Mouse (Mus musculus) gastrocnemius, adult 2 months (tissue): ENCODE results near the gene Mroh8. TPM values are rescaled to one million over a fixed set of nuclear protein-coding genes. Genes with fewer than 3 reads are reported as not detected.
"Not testable (repeated sequence)": the region's sequence is repeated elsewhere in the genome, so short reads cannot be mapped to it uniquely, and the experiment has no call there.

Experiments used
- DNase-seq: peaks from one replicate; pipeline ENCODE4 v3.0.0; 2022
- H3K27ac ChIP-seq: fragments of 200-600 bp; 2 replicates; pipeline ENCODE4 v1.8.1; 2022; ENCODE audit warnings: mild to moderate bottlenecking
- H3K4me3 ChIP-seq: fragments of 200-600 bp; 2 replicates; pipeline ENCODE4 v1.8.1; 2022; ENCODE audit warnings: mild to moderate bottlenecking, moderate library complexity
- CTCF ChIP-seq: fragments of 200-600 bp; IDR thresholded peaks from 2 replicates; pipeline ENCODE4 v1.8.1; 2022; ENCODE audit warnings: antibody characterized with exemption, mild to moderate bottlenecking, moderate library complexity
- intact Hi-C: fragments of 180-260 bp; cut with DNase I; formaldehyde crosslinking; loops from one replicate; pipeline ENCODE4 v1.15.1; 2025
- total RNA-seq, 2 experiments: library from RNA; stranded (reverse); gene quantifications; 2 replicates each; pipeline ENCODE4 v1.2.3; 2021

The Mroh8 gene
- total RNA-seq, 2 experiments from 2014 or later = 0.46 to 1.1 TPM

DNA sequence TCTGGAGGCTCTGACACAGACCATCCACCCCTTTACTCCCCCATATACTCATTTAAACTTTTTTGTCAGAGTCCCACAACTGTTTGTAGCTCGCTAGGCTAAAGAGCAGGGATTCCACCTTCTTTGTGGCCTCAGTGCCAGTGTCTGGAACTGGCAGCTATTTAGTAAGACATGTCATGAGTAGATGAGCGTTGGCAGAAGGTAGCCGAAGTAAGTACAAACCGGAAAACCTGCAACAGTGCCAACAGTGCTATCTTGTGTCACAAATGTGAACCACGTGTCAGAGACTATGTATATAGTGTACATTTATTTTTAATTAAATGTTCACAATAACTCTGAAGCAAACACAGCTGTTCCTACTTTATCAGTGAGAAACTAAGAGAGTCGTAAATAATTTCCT, 15.5 kb downstream of the Mroh8 start:
- intact Hi-C loops = loop anchor here (5.0 kb wide), 1 partner anchor 137 kb away; no protein-coding TSS in a partner anchor
- no peak for TF ChIP-seq CTCF
- DNase-seq = no peak
- Histone ChIP-seq H3K4me3 (no peak overlapping the region), H3K27ac (no peak overlapping the region)

DNA sequence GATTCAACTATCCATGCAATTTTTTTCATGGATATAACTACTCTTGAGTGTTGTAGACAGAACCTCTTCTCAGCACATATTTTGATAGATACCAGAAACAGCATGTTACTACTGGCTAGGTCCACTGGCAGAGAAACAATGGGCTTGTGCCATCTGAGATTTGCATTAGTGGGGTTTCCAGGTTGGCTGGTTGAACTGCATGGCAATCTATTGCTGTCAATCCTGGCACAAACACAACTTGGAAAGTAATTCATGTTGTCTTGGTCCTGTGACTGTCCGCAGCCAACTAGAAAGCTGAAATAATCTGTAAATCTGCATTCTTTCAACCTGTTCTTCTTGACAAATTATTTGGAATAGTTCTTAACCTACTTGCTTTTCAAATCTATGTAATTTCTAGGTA, 16.2 kb downstream of the Mroh8 start:
- Histone ChIP-seq H3K27ac (no peak overlapping the region), H3K4me3 (no peak overlapping the region)
- no peak for TF ChIP-seq CTCF
- no peak for DNase-seq
- intact Hi-C loops = loop anchor here (5.0 kb wide), 1 partner anchor 136 kb away; no protein-coding TSS in a partner anchor

DNA sequence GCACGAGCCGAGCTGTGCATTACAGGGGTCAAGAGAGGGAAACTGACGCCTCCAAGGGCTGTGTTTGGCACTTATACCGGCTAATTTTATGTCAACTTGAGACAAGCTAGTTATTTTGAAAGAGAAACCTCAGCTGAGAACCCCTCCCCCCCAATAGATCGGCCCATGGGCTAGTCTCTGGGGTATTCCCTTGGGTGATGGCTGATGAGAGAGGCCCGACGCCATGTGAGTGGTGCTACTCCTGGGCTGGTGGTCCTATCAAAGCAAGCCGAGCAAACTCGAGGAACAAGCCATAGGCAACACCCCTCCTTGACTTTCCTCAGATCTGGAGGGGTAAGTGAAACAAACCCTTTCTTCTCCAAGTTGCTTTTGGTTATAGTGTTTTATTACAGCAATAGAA, 16.8 kb downstream of the Mroh8 start:
- Histone ChIP-seq H3K4me3 (no peak overlapping the region), H3K27ac (no peak overlapping the region)
- TF ChIP-seq CTCF = no peak
- DNase-seq = no peak
- intact Hi-C loops = loop anchor here (5.0 kb wide), 1 partner anchor 135 kb away; no protein-coding TSS in a partner anchor

DNA sequence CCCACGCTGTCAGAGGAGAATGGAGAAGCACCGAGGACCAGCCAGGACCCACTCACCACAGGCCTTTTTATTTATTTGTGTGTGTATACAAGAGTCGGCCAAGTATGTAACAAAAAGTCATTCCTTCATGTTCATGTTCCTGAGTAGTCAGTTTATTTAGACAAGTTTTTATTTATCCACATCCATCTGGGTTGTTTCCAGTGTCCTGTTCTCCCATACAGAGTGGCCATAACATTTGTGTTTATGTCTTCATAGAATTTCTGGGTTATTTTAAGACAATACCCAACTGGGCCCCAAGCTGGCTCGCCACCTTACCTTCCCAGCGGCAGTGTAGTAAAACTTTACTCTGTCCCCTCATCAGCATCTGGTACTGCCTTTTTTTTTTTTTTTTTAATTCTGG, 17.4 kb downstream of the Mroh8 start:
- no peak overlapping the region for H3K4me3 ChIP-seq
- TF ChIP-seq CTCF = no peak
- no peak for DNase-seq
- H3K27ac ChIP-seq = no peak overlapping the region
- intact Hi-C loops = loop anchor here (5.0 kb wide), 1 partner anchor 135 kb away; no protein-coding TSS in a partner anchor

DNA sequence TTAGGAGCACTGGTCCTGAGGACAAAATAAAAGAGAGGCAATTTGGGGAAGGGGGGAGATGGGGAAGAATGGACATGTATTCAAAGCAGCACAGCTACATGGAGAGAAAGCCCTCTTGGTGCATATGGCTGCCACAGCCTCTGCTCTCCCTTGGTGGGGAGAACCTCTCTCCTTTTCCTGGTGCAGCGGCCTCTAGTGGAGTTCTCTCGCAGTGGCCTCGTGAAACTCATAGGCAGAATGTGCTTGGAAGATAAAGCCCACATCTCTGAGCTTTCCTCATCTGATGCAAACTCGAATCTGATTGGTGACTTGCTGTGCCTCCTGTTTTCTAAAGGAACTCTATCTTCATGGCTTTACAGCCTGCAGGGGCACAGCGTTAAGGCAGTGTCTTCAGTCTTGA, 19.6 kb downstream of the Mroh8 start:
- TF ChIP-seq CTCF = peak; percentile 82
- DNase-seq = peak; percentile 68
- intact Hi-C loops = loop anchor here (5.0 kb wide), 1 partner anchor 132 kb away; no protein-coding TSS in a partner anchor

DNA sequence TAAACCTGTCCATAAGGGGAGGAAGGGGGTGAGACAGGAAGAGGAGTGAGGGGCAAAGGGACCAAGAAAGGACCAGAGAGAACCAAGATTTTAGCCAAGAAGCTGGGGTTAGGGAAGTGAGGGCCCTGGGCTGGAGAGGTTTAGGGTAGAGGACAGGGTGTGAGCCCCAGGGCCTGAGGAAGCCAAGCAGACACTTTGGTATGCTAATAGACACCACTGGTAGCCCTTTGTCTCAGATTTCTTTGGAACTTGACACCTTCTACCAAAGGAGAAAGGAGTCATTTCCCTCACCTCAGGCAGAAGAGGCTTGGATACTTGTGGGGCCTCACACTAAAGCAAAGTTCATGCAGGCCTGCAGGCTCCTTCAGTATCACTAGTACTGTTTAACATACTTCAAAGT, 31.2 kb downstream of the Mroh8 start:
- Histone ChIP-seq H3K27ac (no peak overlapping the region), H3K4me3 (no peak overlapping the region)
- intact Hi-C loops = no loop called here
- TF ChIP-seq CTCF = no peak
- no peak for DNase-seq

More for the DNA sequence above, 19.6 kb downstream of the Mroh8 start:
- H3K4me3 ChIP-seq = no peak overlapping the region
- no peak overlapping the region for H3K27ac ChIP-seq

DNA sequence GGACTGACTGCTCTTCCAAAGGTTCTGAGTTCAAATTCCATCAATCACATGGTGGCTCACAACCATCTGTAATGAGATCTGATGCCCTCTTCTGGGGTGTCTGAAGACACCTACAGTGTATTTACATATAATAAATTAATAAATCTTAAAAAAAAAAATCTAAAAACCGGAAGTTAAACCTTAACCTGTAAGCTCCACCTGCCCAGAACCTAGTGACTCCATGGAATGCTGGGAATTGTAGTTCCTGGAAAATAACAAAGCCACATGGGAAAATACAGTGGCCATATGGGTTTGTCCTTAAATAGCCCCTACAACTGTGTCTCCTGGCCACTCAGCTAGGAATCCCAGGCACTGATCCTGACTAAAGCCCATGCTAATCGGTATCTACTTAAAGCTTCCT, 33.7 kb downstream of the Mroh8 start:
- TF ChIP-seq CTCF = no peak
- DNase-seq = no peak
- intact Hi-C loops = no loop called here
- no peak overlapping the region for H3K4me3 ChIP-seq
- H3K27ac ChIP-seq = no peak overlapping the region

DNA sequence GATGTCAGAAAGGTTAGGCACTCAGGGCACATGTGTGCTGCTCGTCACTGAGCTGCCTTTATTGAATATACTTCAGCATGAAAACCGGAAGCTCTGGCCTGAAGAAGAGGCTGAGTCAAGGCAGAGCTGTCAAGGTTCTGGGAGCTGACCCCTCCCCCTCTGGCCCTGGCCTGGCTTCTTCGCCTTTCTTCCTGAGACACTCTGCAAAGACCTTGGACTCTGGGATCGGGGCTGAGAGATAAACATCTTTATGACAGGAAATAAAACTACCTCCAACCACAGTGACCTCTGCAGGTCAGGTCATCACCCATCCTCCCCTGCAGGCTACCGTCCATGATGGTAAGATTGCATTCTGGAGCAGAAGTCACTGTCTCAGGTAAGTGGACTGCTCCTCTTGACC, 34.3 kb downstream of the Mroh8 start:
- intact Hi-C loops = no loop called here
- no peak for TF ChIP-seq CTCF
- no peak for DNase-seq
- no peak overlapping the region for H3K4me3 ChIP-seq
- no peak overlapping the region for H3K27ac ChIP-seq

DNA sequence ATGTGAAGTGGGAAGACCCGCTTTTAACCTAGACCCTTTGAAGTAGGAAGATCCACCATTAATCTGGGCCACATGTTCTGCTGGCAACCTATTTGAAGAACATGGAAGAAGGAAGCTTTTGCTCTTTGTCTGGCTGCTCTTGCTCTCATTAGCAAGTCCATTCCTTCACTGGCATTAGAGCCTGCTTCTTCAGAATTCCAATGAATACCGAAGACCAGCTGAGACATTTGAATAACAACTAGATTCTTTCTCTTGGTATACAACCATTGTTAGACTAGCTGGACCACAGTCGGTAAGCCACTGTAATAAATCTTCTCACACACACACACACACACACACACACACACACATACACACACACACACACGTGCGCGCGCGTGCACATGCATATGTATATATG, 43.4 kb downstream of the Mroh8 start:
- Histone ChIP-seq H3K4me3 (no peak overlapping the region), H3K27ac (no peak overlapping the region)
- no peak for TF ChIP-seq CTCF
- DNase-seq = no peak
- intact Hi-C loops = no loop called here

DNA sequence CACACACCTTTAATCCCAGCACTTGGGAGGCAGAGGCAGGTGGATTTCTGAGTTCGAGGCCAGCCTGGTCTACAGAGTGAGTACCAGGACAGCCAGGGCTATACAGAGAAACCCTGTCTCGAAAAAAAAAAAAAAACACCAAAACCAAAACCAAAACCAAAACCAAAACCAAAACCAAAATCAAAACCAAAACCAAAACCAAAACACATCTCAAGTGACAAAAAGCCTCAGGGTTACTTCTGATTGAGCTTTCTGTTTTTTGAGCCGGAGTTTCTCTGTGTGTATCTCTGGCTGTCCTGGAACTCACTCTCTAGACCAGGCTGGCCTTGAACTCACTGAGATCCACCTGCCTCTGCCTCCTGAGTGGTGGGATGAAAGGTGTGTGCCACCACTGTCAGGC, 57.4 kb downstream of the Mroh8 start:
- DNase-seq, H3K4me3 ChIP-seq, H3K27ac ChIP-seq, intact Hi-C loops: not testable (repeated sequence)

DNA sequence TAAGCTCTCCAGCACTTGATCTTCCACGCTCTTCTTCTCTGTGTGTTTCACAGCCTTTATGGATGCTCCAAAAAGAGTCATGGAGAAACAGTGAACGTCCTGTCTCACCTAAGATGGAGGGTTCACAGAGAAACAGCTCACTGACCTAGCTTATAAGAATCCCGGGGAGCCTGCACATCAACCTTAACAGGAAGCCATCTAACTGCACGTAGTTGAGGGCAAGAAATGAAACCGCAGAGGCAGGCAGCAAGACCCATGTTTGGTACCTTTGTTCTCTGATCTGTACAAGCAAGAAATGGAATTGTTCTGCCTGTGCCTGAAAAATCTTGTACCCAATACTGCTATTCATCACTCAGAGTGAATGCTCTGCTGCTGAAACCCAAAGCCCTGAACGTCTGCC, 59.2 kb downstream of the Mroh8 start:
- no peak for DNase-seq
- intact Hi-C loops = no loop called here
- H3K27ac ChIP-seq = no peak overlapping the region
- no peak for TF ChIP-seq CTCF
- no peak overlapping the region for H3K4me3 ChIP-seq

DNA sequence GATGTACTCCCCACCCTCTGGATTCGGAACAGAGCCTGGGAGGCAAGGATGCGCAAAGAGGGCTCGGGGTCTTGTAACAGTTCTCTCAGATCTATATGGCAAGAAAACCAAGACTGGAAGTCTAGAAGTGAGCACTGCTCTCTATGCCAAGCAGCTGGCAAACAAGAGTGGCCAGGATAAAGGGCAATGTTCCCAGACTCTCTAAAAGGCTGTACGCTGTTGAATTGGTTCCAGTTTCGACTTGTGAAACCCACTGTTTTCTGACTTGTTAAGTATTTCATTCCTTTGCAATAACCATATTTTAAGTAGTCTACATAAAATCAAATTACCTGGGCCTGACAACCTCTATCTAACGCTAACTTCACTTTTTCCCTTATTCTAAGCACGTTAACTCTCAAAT, 67.6 kb downstream of the Mroh8 start:
- DNase-seq = no peak
- TF ChIP-seq CTCF = no peak
- intact Hi-C loops = no loop called here
- Histone ChIP-seq H3K27ac (no peak overlapping the region), H3K4me3 (no peak overlapping the region)

DNA sequence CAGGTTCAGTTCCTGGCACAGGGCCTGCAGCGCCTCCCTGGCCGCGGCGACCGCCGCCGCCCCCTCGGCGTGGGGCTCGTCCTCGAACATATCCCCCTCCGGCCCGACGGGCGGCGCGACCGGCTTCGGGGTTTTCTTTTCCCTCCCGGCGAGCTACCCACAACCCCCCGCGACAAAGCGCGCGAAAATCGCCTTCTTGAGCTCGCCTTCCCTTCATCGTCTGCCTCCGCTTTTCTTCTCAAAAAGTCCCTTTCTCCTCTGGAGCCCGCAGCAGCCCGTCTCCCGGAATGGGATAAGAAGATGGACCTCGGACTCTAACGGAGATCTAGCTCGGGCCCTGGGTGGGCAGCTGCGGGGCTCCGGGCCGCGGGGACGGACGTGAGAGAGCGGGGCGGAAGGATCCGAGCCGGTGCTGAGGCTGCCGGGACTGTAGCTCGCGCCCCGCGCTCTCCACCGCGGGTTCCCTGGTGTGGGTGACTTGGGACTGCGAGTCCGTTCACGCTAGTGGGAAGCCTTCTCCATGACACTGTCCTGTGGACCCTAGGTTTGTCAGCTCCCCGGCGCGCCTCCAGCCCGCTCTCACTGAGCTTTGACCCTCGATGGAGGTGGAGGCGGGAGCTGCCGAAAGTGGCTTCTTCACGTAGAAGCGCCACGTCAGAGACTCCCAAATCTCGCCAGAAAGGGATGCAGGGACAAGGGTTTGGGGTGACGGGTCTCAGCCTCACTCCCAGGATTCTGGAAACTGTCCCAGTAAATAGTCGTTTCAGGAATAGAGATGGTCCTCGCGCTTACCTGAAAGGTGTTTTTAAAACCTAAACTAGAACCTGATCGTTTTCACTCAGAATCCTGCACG, 74.8 kb downstream of the Mroh8 start, which contains the start of gene Rbl1:
Gene Rbl1 (minus strand): TSS at position 169 of the 853 bp plus-strand sequence.
- intact Hi-C loops = loop anchor here (5.0 kb wide), 1 partner anchor 73 kb away; the partner anchor contains the start of genes Mroh8 and Rpn2
- DNase-seq = peak; percentile 92
- Histone ChIP-seq H3K4me3 (peak within 1 kb of the TSS; percentile 98), H3K27ac (peak within 1 kb of the TSS; percentile 91)
- TF ChIP-seq CTCF = peak; percentile 33; the same call in 1 of the 2 replicates
